Mouse (Mus musculus) liver, postnatal 0 days (tissue): Measurements from ENCODE around the gene D630036H23Rik.
A peak's percentile ranks its signal among the peaks of the same experiment; 100 is the strongest.

ENCODE experiments used
- CTCF ChIP-seq: sonication (generic); IDR thresholded peaks from 2 replicates; pipeline ENCODE4 v1.5.1; 2016; ENCODE audit warnings: antibody characterized with exemption, low read depth
- EP300 ChIP-seq: IDR thresholded peaks from 2 replicates; pipeline ENCODE4 v1.6.1; 2016; ENCODE audit warnings: antibody characterized with exemption, low read depth, mild to moderate bottlenecking

- no peak for TF ChIP-seq EP300
- TF ChIP-seq CTCF, result 0 out of 2 replicates have a peak, but pooled peaks have one; percentile 2
Measured at GRCm38 (mm10) chr12:36381441-36382340, at the start of gene D630036H23Rik, which contains the start of gene Ispd.
